ENCODE assay signal across 8 mouse cellular contexts in genomic region chr8:46209057-46209456, GRCm38 (mm10). TPM values are rescaled to one million over a fixed set of nuclear protein-coding genes. Genes with fewer than 3 reads are reported as not detected.
DNase-seq lines count a peak whose midpoint lies in the region; ATAC-seq and TF ChIP-seq lines count a peak whose summit lies in the region.

No protein-coding gene starts in this region.

- ATAC-seq in lung, embryonic 16.5 days (ENCODE audit: low read depth) = no peak
- ATAC-seq in heart, postnatal 0 days (ENCODE audit: insufficient read depth, low read depth) = no peak
- no peak for ATAC-seq in liver, embryonic 13.5 days (ENCODE audit: low read depth)
- ATAC-seq in activated CD4-positive, CD25-positive, alpha-beta regulatory T cell, adult 4 months = no peak

- peaks cover 39% of the 10 kb centered on the region for H3K36me3 ChIP-seq in lung, embryonic 16.5 days (ENCODE audit: control insufficient read depth, insufficient read depth, low read length)
- peaks cover 46% of the 10 kb centered on the region for H3K36me3 ChIP-seq in heart, postnatal 0 days (replicated peaks; ENCODE audit: control insufficient read depth, insufficient read depth, low read length)
- H3K36me3 ChIP-seq in liver, embryonic 13.5 days = peaks cover 37% of the 10 kb centered on the region

- peak overlapping the region; percentile 84 for H3K4me2 ChIP-seq in lung, embryonic 16.5 days (ENCODE audit: low read depth, low read length)
- peak overlapping the region; percentile 67 for H3K4me2 ChIP-seq in heart, postnatal 0 days (ENCODE audit: low read depth, low read length)
- H3K4me2 ChIP-seq in liver, embryonic 13.5 days = 0 out of 2 replicates have a peak overlapping the region, but pooled peaks have one; percentile 19

- H3K4me1 ChIP-seq in lung, embryonic 16.5 days (replicated peaks; ENCODE audit: control insufficient read depth, insufficient read depth, low read length) = peaks cover 23% of the 10 kb centered on the region
- H3K4me1 ChIP-seq in heart, postnatal 0 days (ENCODE audit: control insufficient read depth, insufficient read depth) = peaks cover 23% of the 10 kb centered on the region
- H3K4me1 ChIP-seq in liver, embryonic 13.5 days (replicated peaks) = peaks cover 35% of the 10 kb centered on the region

- no peak for TF ChIP-seq EP300 in heart, postnatal 0 days (IDR thresholded peaks at IDR 0.05; ENCODE audit: low read depth)

- H3K27ac ChIP-seq in lung, embryonic 16.5 days (ENCODE audit: low read length) = no peak overlapping the region
- H3K27ac ChIP-seq in heart, postnatal 0 days (ENCODE audit: low read depth) = peak overlapping the region; percentile 99
- H3K27ac ChIP-seq in liver, embryonic 13.5 days = no peak overlapping the region

- no peak for DNase-seq in lung, adult 18-20 months
- peak; percentile 40 for DNase-seq in cerebellum, adult 9-10 months
- no peak for DNase-seq in heart, postnatal 0 days (ENCODE audit: low spot score)
- DNase-seq in liver, embryonic 13.5 days = no peak
- DNase-seq in gastrocnemius, postnatal 25 days = no peak
- DNase-seq in urinary bladder, postnatal 10 days (ENCODE audit: low spot score) = no peak

- no peaks in the 10 kb centered on the region for H3K9me3 ChIP-seq in lung, embryonic 16.5 days (ENCODE audit: control insufficient read depth, low read length)
- H3K9me3 ChIP-seq in heart, postnatal 0 days (replicated peaks; ENCODE audit: control insufficient read depth, low read length) = no peaks in the 10 kb centered on the region
- no peaks in the 10 kb centered on the region for H3K9me3 ChIP-seq in liver, embryonic 13.5 days (replicated peaks)

- no peak for TF ChIP-seq CTCF in heart, postnatal 0 days (IDR thresholded peaks at IDR 0.05; ENCODE audit: low read depth)

- peak overlapping the region; percentile 91 for H3K4me3 ChIP-seq in lung, embryonic 16.5 days (ENCODE audit: low read length)
- peak overlapping the region; percentile 77 for H3K4me3 ChIP-seq in heart, postnatal 0 days (ENCODE audit: low read depth, low read length)
- no peak overlapping the region for H3K4me3 ChIP-seq in liver, embryonic 13.5 days (replicated peaks)

- H3K27me3 ChIP-seq in lung, embryonic 16.5 days (ENCODE audit: control insufficient read depth, insufficient read depth, low read depth, low read length) = no peaks in the 10 kb centered on the region
- no peaks in the 10 kb centered on the region for H3K27me3 ChIP-seq in heart, postnatal 0 days (ENCODE audit: control insufficient read depth, insufficient read depth, low read length)
- H3K27me3 ChIP-seq in liver, embryonic 13.5 days = peaks cover 13% of the 10 kb centered on the region

- WGBS in lung, embryonic 16.5 days = 77% methylated on average over 15 of the region's 15 CpGs
- WGBS in heart, postnatal 0 days = 46% methylated on average over 15 of the region's 15 CpGs
- WGBS in liver, embryonic 13.5 days (ENCODE audit: insufficient replicate concordance) = 80% methylated on average over 15 of the region's 15 CpGs

- H3K9ac ChIP-seq in lung, embryonic 16.5 days (ENCODE audit: low read length) = peak overlapping the region; percentile 42; the same call in 1 of the 2 replicates
- H3K9ac ChIP-seq in heart, postnatal 0 days (replicated peaks; ENCODE audit: low read depth, low read length) = peak overlapping the region; percentile 97
- no peak overlapping the region for H3K9ac ChIP-seq in liver, embryonic 13.5 days

RNA-seq across cellular contexts. Expression of gene Slc25a4, which starts 2.0 kb away (rescaled TPM):
- 421 and 425 TPM in 2 replicates for polyA plus RNA-seq in lung, embryonic 16.5 days (2015; fragmentation: Nextera tagmentation; extraction: Ambion mirVana)
- 6,222 and 7,450 TPM in 2 replicates for total RNA-seq in heart, postnatal 0 days (2014; rRNA removed; ENCODE audit: low replicate concordance)
- 6,522 and 6,528 TPM in 2 replicates for polyA plus RNA-seq in heart, postnatal 0 days (2015; fragmentation: Nextera tagmentation; extraction: Ambion mirVana)
- polyA plus RNA-seq in liver, embryonic 13.5 days (2015; fragmentation: Nextera tagmentation; extraction: Ambion mirVana) = 124 and 129 TPM in 2 replicates
- polyA plus RNA-seq in activated CD4-positive, CD25-positive, alpha-beta regulatory T cell, adult 4 months (2017; shearing (Covaris generic)) = 100 to 1,000 TPM; 197 to 224 TPM
- total RNA-seq in gastrocnemius, postnatal 25 days (2021) = 1,000 to 10,000 TPM; 2,973 to 3,130 TPM

RNA-seq across cellular contexts. Expression of gene Snx25, which starts 57.1 kb away (rescaled TPM):
- 9.4 TPM in 2 replicates for polyA plus RNA-seq in lung, embryonic 16.5 days (2015; fragmentation: Nextera tagmentation; extraction: Ambion mirVana)
- 14.7 and 28.0 TPM in 2 replicates for total RNA-seq in heart, postnatal 0 days (2014; rRNA removed; ENCODE audit: low replicate concordance)
- polyA plus RNA-seq in heart, postnatal 0 days (2015; fragmentation: Nextera tagmentation; extraction: Ambion mirVana) = 2.4 and 4.0 TPM in 2 replicates
- 3.7 and 4.4 TPM in 2 replicates for polyA plus RNA-seq in liver, embryonic 13.5 days (2015; fragmentation: Nextera tagmentation; extraction: Ambion mirVana)
- polyA plus RNA-seq in activated CD4-positive, CD25-positive, alpha-beta regulatory T cell, adult 4 months (2017; shearing (Covaris generic)) = 1 to 10 TPM; 7.9 to 8.4 TPM
- 1 to 10 TPM; 4.7 to 5.5 TPM for total RNA-seq in gastrocnemius, postnatal 25 days (2021)

RNA-seq across cellular contexts. Expression of gene Cfap97, which starts 57.5 kb away (rescaled TPM):
- polyA plus RNA-seq in lung, embryonic 16.5 days (2015; fragmentation: Nextera tagmentation; extraction: Ambion mirVana) = 23.3 and 28.5 TPM in 2 replicates
- 13.7 and 14.8 TPM in 2 replicates for total RNA-seq in heart, postnatal 0 days (2014; rRNA removed; ENCODE audit: low replicate concordance)
- 22.0 and 22.4 TPM in 2 replicates for polyA plus RNA-seq in heart, postnatal 0 days (2015; fragmentation: Nextera tagmentation; extraction: Ambion mirVana)
- 9.2 and 13.3 TPM in 2 replicates for polyA plus RNA-seq in liver, embryonic 13.5 days (2015; fragmentation: Nextera tagmentation; extraction: Ambion mirVana)
- 10 to 100 TPM; 31.5 to 38.2 TPM for polyA plus RNA-seq in activated CD4-positive, CD25-positive, alpha-beta regulatory T cell, adult 4 months (2017; shearing (Covaris generic))
- 10 to 100 TPM; 11.1 to 11.3 TPM for total RNA-seq in gastrocnemius, postnatal 25 days (2021)

Comparison
In these comparisons a context has a peak if more than half of its experiments do, and no peak if none do; other contexts are left out.
1. H3K4me2 ChIP-seq: peak in every context shown above with its lines; median percentile 84 in lung, embryonic 16.5 days; 67 in heart, postnatal 0 days; 19 in liver, embryonic 13.5 days.
2. RNA of gene Slc25a4, which starts 2.0 kb away (polyA plus RNA-seq): 6,522 to 6,528 TPM in heart, postnatal 0 days; 421 to 425 TPM in lung, embryonic 16.5 days, 197 to 224 TPM in activated CD4-positive, CD25-positive, alpha-beta regulatory T cell, adult 4 months and 124 to 129 TPM in liver, embryonic 13.5 days; every median in the first group is over 10 times any median in the second.